In genomic region chrX:129884465-129884864, GRCm38 (mm10) we compare ENCODE assay signal across 9 mouse cellular contexts.
DNase-seq lines count a peak whose midpoint lies in the region; ATAC-seq and TF ChIP-seq lines count a peak whose summit lies in the region.
"Had no signal": no experiment of that assay in that cellular context is flagged by ENCODE, and none has a peak within 500 bp of the region (broad histone marks: within the 10 kb centered on the region; RNA-seq: fewer than 3 reads in every experiment).

No protein-coding gene starts in this region.

- no peaks in the 10 kb centered on the region for H3K4me1 ChIP-seq in neural tube, embryonic 15.5 days
- H3K4me1 ChIP-seq: hindbrain, embryonic 15.5 days had no signal

- H3K9ac ChIP-seq in neural tube, embryonic 15.5 days (replicated peaks): no peak overlapping the region
- H3K9ac ChIP-seq: hindbrain, embryonic 15.5 days had no signal

- DNase-seq in gastrocnemius, adult 2 months: peak; percentile 16
- DNase-seq in gastrocnemius, postnatal 4 days (ENCODE audit: low spot score in 2 of 2): no peak
- peak; percentile 13 for DNase-seq in neural tube, embryonic 10.5 days (ENCODE audit: extremely low spot score, low spot score)
- peak; percentile 23 for DNase-seq in adrenal gland, adult 2 months
- DNase-seq in fibroblast of lung, adult 2 months (ENCODE audit: low read depth): peak; percentile 20
- DNase-seq in lung, postnatal 25 days (ENCODE audit: low spot score): peak; percentile 9

- no peak overlapping the region for H3K4me3 ChIP-seq in gastrocnemius, adult 2 months
- no peak overlapping the region for H3K4me3 ChIP-seq in neural tube, embryonic 15.5 days (replicated peaks)
- H3K4me3 ChIP-seq: hindbrain, embryonic 15.5 days had no signal

- H3K4me2 ChIP-seq in neural tube, embryonic 15.5 days: no peak overlapping the region
- H3K4me2 ChIP-seq: hindbrain, embryonic 15.5 days had no signal

- no peak overlapping the region for H3K27ac ChIP-seq in gastrocnemius, adult 2 months
- H3K27ac ChIP-seq in neural tube, embryonic 15.5 days (replicated peaks): no peak overlapping the region
- H3K27ac ChIP-seq: hindbrain, embryonic 15.5 days had no signal

- intact Hi-C loops in gastrocnemius, adult 2 months (cut with DNase I): no loop called here

- 18% methylated on average over 3 of the region's 3 CpGs for WGBS in neural tube, embryonic 15.5 days

- no peaks in the 10 kb centered on the region for H3K27me3 ChIP-seq in neural tube, embryonic 15.5 days (replicated peaks)
- H3K27me3 ChIP-seq: hindbrain, embryonic 15.5 days had no signal

- H3K36me3 ChIP-seq in neural tube, embryonic 15.5 days: no peaks in the 10 kb centered on the region
- H3K36me3 ChIP-seq: hindbrain, embryonic 15.5 days had no signal

- no peaks in the 10 kb centered on the region for H3K9me3 ChIP-seq in neural tube, embryonic 15.5 days (replicated peaks)
- H3K9me3 ChIP-seq: hindbrain, embryonic 15.5 days had no signal

- no peak for ATAC-seq in neural tube, embryonic 15.5 days (ENCODE audit: low FRiP score)
- ATAC-seq in erythroblast, adult 5-6 weeks (replicated peaks; ENCODE audit: low FRiP score, poor library complexity, severe bottlenecking): no peak

- TF ChIP-seq CTCF in gastrocnemius, adult 2 months (IDR thresholded peaks at IDR 0.05): peak; percentile 75

Comparison
In these comparisons a context has a peak if more than half of its experiments do, and no peak if none do; other contexts are left out.
1. DNase-seq: peak in gastrocnemius, adult 2 months (single experiment), neural tube, embryonic 10.5 days (single experiment), adrenal gland, adult 2 months (single experiment), fibroblast of lung, adult 2 months (single experiment) and lung, postnatal 25 days (single experiment); none in gastrocnemius, postnatal 4 days (0 of 2).